Mouse (Mus musculus): Measurements from ENCODE around the gene Akap11. TPM values are rescaled to one million over a fixed set of nuclear protein-coding genes. Genes with fewer than 3 reads are reported as not detected.
"Not testable (repeated sequence)": the region's sequence is repeated elsewhere in the genome, so short reads cannot be mapped to it uniquely, and the experiment has no call there.

Gene Akap11
- polyA plus RNA-seq (2015; fragmentation: Nextera tagmentation; extraction: Ambion mirVana) = 32.1 and 38.2 TPM in 2 replicates

DNA sequence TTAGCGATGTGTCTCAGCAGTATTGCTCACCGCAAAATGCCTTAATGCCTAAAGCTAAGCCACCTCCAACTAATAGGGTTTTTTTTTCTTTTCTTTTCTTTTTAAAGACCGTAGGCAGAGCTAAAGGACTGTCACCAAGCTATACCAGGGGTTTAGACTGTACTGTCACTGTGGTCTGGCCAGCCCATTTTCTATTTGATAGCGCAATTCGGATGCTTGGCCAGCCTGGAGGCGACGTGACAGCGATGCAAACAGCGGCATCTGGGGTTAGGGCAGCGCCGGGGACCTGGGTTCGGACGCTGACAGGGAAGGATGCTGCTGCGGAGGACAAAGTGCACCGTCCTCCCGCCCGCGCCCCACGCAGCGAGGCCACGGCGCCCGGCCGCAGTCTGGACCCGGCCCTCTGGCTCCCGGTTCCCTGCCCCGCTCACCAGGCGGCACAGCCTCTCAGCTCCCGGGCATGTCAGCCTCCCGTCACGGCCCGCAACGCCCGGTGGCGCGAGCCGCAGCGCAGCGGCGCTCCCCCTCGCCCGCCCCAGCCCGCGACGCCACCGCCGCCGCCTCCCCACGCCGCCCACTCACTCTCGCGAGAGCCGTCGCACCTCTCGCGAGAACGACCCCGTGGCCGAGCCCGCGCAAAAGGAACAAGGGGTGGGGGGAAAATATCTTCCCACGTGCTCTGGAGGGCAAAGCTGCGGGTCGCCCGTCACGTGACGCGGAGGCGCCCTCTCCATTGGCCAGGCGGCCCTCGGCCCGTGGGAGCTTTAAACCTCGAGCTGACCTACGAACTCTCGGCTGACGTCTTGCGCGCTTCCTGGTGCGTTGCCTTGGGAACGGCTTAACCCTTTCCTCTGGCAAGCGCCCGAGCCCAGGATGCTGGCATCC is at the start of gene Akap11:
Gene Akap11 (minus strand): TSS at position 528 of the 885 bp plus-strand sequence.
- Histone ChIP-seq H3K4me3 (peak within 1 kb of the TSS; percentile 81), H3K9me3 (no peaks in the 10 kb centered on the region), H3K4me2 (peak within 1 kb of the TSS; percentile 74), H3K27me3 (no peaks in the 10 kb centered on the region), H3K4me1 (replicated peaks) (peaks cover 49% of the 10 kb centered on the region), H3K36me3 (no peaks in the 10 kb centered on the region), H3K27ac (replicated peaks) (peak within 1 kb of the TSS; percentile 98), H3K9ac (peak within 1 kb of the TSS; percentile 98)
- under 1% methylated on average over 82 of the region's 82 CpGs for WGBS
- peak; percentile 96 for ATAC-seq (ENCODE audit: low read depth)

DNA sequence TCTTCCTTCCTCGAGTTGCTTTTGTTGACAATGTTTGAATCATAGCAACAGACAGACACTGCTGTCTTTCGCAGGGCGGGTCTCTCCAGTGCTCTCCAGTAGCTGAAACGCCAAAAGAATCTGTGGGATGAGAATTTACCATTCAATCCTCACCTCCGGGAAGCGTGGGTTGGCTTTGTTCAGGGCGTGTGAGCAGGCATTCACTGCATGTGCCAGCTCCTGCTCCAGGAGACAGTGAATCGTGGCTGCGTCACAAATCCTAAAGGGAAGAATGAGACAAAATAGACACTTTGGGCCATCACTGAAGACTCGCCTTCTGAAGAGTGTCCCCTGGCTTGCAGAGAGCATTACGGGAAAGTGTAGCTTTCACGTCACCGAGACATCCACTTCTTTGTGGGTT is 47.6 kb upstream of the Akap11 start:
- Histone ChIP-seq H3K9me3 (no peaks in the 10 kb centered on the region), H3K4me1 (replicated peaks) (no peaks in the 10 kb centered on the region), H3K27ac (replicated peaks) (no peak overlapping the region), H3K4me2 (no peak overlapping the region), H3K4me3 (no peak overlapping the region), H3K9ac (no peak overlapping the region), H3K27me3 (no peaks in the 10 kb centered on the region), H3K36me3 (peaks cover 57% of the 10 kb centered on the region)
- 89% methylated on average over 13 of the region's 13 CpGs for WGBS
- ATAC-seq (ENCODE audit: low read depth) = no peak

DNA sequence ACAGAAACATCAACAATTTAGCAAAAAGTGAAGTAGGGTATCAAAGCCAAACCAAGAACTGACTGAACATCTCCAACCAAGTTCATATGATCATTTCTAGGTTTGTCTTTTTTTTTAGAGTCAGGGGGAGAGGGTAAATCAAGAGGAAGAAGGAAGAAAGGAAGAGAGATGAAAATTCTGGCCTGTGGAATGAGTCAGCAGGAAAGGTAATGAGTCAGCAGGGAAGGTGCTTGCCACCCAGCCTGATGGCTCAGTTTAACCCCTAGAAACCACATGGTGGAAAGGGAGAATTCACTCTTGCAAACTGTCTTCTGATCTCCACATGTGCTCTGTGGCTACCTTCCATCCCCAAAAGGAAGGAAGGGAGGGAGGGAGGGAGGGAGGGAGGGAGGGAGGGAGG is 46.6 kb upstream of the Akap11 start:
- H3K9me3 ChIP-seq = no peaks in the 10 kb centered on the region
- no peaks in the 10 kb centered on the region for H3K27me3 ChIP-seq
- H3K4me3 ChIP-seq = no peak overlapping the region
- no peak overlapping the region for H3K9ac ChIP-seq
- peaks cover 54% of the 10 kb centered on the region for H3K36me3 ChIP-seq
- no peaks in the 10 kb centered on the region for H3K4me1 ChIP-seq (replicated peaks)
- ATAC-seq (ENCODE audit: low read depth) = no peak
- H3K27ac ChIP-seq (replicated peaks) = no peak overlapping the region
- no peak overlapping the region for H3K4me2 ChIP-seq

DNA sequence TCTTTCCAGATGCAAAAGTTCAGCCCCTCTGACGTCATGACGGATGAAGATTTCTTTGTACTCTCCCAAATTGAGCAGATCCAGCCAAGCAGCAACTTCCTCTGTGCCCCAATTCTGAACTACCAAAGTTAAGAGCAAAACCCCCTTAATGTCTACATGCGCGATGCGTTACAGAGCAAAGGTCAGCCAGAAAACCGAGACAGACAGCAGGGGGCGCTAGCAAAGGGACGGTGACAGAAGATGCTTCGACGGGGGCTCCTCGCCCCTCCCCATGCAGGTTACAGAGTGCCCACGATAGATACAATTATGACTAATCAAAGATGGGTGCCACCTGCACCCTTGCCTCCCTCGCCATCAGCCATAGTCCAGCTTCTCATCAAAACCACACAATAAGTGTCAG is 39.3 kb upstream of the Akap11 start:
- no peak overlapping the region for H3K9ac ChIP-seq
- no peak overlapping the region for H3K27ac ChIP-seq (replicated peaks)
- no peak for ATAC-seq (ENCODE audit: low read depth)
- H3K4me1 ChIP-seq (replicated peaks) = no peaks in the 10 kb centered on the region
- peaks cover 43% of the 10 kb centered on the region for H3K36me3 ChIP-seq
- 79% methylated on average over 13 of the region's 13 CpGs for WGBS
- no peak overlapping the region for H3K4me2 ChIP-seq
- H3K4me3 ChIP-seq = no peak overlapping the region
- H3K27me3 ChIP-seq = no peaks in the 10 kb centered on the region
- H3K9me3 ChIP-seq = no peaks in the 10 kb centered on the region

DNA sequence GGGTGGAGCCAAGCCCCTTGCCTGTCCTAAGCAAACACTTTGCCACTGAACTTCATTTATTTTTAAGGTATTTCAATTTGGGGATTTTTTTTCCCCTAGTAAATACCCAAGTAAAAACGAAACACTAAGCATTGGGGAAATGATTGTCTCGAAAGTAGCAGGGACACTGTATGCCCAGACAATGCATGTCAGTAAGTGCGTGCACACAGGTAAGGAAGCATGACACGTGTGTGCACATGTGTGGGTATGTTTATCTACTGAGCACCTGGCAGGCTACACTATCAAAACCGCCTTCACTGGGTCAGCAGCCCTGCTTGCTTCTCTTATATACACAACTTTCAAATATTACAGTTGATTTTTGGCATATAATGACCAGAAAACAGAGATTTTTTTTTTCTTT is 31.8 kb upstream of the Akap11 start:
- Histone ChIP-seq H3K36me3 (peaks cover 28% of the 10 kb centered on the region), H3K27me3 (no peaks in the 10 kb centered on the region), H3K4me1 (replicated peaks) (0 out of 2 replicates have a peak, but pooled peaks cover 7% of the 10 kb centered on the region), H3K4me2 (no peak overlapping the region), H3K4me3 (no peak overlapping the region), H3K9me3 (no peaks in the 10 kb centered on the region), H3K27ac (replicated peaks) (no peak overlapping the region), H3K9ac (no peak overlapping the region)
- 91% methylated on average over 5 of the region's 5 CpGs for WGBS
- no peak for ATAC-seq (ENCODE audit: low read depth)

DNA sequence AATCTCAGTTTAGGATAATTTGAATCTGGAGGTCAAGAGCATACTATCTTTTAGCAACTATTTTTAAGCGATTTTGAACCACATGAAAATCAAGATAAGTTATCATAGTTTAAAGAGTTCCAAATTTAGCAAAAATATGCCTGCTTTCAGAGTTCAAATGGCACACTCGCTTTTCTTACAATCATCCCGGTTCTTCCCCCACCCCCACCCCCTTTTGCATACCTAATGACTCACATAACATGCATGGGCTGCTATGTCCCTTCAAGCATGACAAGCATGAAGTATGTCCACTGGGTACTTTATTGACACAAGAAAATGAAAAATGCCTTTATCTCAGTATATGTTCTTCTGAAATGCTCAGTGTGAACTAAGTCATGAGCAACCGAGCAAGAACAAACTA is 29.8 kb upstream of the Akap11 start:
- Histone ChIP-seq H3K9ac (no peak overlapping the region), H3K9me3 (no peaks in the 10 kb centered on the region), H3K27me3 (no peaks in the 10 kb centered on the region), H3K4me1 (replicated peaks) (0 out of 2 replicates have a peak, but pooled peaks cover 14% of the 10 kb centered on the region), H3K4me3 (no peak overlapping the region), H3K36me3 (peaks cover 18% of the 10 kb centered on the region; the same call in 1 of the 2 replicates), H3K4me2 (no peak overlapping the region), H3K27ac (replicated peaks) (no peak overlapping the region)
- 75% methylated on average over 4 of the region's 4 CpGs for WGBS
- no peak for ATAC-seq (ENCODE audit: low read depth)

DNA sequence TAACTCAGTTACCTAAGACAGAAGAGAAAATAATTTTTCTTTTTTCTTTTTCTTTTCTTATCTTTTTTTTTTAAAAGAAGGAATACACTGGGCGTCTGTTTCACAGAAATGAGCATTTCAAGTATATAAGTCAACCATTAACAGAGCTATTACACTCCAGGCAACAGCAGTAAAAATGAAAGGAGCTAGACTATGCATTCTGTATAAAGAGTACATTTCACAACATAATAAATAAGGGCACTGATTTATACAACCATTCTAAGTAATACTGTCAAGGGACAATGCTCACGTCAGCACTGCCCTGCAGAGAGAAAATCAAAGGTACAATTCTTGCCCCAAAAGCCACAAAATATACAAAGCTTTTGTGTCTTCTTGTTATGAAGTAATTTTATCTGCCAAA is 27.7 kb upstream of the Akap11 start:
- Histone ChIP-seq H3K27ac (replicated peaks) (no peak overlapping the region), H3K27me3 (no peaks in the 10 kb centered on the region), H3K9ac (no peak overlapping the region), H3K4me3 (no peak overlapping the region), H3K36me3 (peaks cover 15% of the 10 kb centered on the region; the same call in 1 of the 2 replicates), H3K4me1 (replicated peaks) (0 out of 2 replicates have a peak, but pooled peaks cover 14% of the 10 kb centered on the region), H3K9me3 (no peaks in the 10 kb centered on the region), H3K4me2 (no peak overlapping the region)
- no peak for ATAC-seq (ENCODE audit: low read depth)
- 28% methylated on average over 2 of the region's 2 CpGs for WGBS

DNA sequence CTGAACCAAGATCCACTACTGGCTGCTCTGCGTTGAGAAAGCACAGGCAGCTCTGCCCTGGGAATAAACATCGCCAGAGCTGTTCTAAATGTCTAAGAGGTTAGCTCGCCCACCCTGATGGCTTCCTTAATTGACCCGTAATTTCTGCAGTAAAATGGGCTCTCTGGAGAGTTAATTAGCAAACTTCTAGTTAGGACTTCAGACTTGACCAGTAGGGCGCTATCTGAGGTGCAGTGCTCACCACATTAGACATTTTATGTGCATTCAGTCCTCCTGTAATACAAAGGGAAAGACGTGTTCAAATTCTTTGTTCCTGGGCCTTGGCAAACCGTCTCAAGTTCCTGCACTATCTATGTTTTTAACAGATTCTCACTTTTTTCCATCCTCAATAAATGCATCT is 26.6 kb upstream of the Akap11 start:
- Histone ChIP-seq H3K9ac (no peak overlapping the region), H3K9me3 (no peaks in the 10 kb centered on the region), H3K4me3 (no peak overlapping the region), H3K4me2 (no peak overlapping the region), H3K27ac (replicated peaks) (no peak overlapping the region), H3K4me1 (replicated peaks) (0 out of 2 replicates have a peak, but pooled peaks cover 14% of the 10 kb centered on the region), H3K36me3 (peaks cover 15% of the 10 kb centered on the region), H3K27me3 (no peaks in the 10 kb centered on the region)
- 31% methylated on average over 7 of the region's 7 CpGs for whole genome bisulfite sequencing
- no peak for ATAC-seq (ENCODE audit: low read depth)

DNA sequence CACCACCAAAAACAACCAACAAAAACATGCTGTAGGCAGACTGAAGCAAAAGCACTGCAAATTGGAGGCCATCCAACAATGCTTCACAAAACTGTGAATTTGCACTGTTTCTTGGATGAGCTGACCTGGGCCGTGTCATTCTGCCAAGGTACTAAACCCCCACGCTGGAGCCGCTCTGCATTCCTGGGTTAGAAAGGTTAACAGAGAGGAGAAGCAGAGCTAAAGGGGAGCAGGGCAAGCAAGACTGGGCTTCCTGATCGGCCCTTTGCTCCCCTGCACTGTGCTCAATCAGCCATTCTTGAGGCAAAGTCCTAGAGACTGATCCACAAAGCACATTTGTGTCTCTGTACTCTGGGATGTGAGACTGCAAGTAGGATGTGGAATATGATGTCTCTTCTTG is 25.5 kb upstream of the Akap11 start:
- Histone ChIP-seq H3K4me1 (replicated peaks) (0 out of 2 replicates have a peak, but pooled peaks cover 14% of the 10 kb centered on the region), H3K9me3 (no peaks in the 10 kb centered on the region), H3K27ac (replicated peaks) (no peak overlapping the region), H3K4me2 (no peak overlapping the region), H3K27me3 (no peaks in the 10 kb centered on the region), H3K9ac (no peak overlapping the region), H3K36me3 (peaks cover 4% of the 10 kb centered on the region; the same call in 1 of the 2 replicates), H3K4me3 (no peak overlapping the region)
- WGBS = 86% methylated on average over 4 of the region's 4 CpGs
- no peak for ATAC-seq (ENCODE audit: low read depth)

DNA sequence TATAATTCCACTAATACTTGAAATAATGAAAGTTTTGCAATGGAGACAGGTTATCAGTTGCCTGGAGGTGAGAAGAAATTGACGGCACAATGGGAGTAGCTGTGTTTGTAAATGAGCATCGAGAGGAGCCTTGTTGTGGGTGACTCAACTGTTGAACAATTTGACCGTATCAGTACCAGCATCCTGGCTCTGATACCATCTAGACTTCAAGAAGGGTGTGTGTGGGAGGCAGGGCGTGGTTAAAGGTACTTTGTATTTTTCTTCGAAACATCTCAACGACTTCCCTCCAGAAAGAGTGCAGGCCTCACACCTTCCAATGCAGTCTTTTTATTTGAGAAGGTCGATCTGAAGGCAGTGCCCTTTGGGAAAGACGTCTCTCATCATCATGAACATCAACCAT is 22.4 kb upstream of the Akap11 start:
- H3K4me3 ChIP-seq = no peak overlapping the region
- no peak overlapping the region for H3K9ac ChIP-seq
- WGBS = 91% methylated on average over 8 of the region's 8 CpGs
- H3K4me1 ChIP-seq (replicated peaks) = 0 out of 2 replicates have a peak, but pooled peaks cover 10% of the 10 kb centered on the region
- H3K36me3 ChIP-seq = peaks cover 4% of the 10 kb centered on the region; the same call in 1 of the 2 replicates
- H3K27me3 ChIP-seq = no peaks in the 10 kb centered on the region
- no peak for ATAC-seq (ENCODE audit: low read depth)
- no peak overlapping the region for H3K4me2 ChIP-seq
- H3K27ac ChIP-seq (replicated peaks) = no peak overlapping the region
- H3K9me3 ChIP-seq = no peaks in the 10 kb centered on the region

DNA sequence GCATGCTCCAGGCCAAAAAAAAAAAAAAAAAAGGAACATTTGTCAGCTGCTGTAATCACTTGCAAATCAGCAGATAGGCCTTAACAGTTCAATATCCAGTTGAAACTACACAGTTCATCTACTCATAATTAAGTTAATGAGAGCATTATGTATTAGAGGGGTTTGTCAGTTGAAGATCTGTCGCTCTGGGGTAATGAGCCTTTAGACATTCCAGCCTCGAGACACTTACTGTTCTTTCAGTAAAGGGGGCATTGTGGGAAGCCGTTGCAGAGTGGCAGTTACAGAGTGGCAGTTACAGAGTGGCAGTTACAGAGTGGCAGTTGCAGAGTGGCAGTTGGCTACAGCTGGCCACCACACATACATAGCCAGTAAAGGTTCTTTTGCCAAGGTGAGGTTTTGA is 18.2 kb upstream of the Akap11 start:
- not testable (repeated sequence) for H3K9ac ChIP-seq; ATAC-seq (ENCODE audit: low read depth); H3K4me3 ChIP-seq; H3K36me3 ChIP-seq; H3K4me2 ChIP-seq; H3K27ac ChIP-seq (replicated peaks); H3K27me3 ChIP-seq; H3K9me3 ChIP-seq; H3K4me1 ChIP-seq (replicated peaks)
- 65% methylated on average over 3 of the region's 3 CpGs for WGBS

DNA sequence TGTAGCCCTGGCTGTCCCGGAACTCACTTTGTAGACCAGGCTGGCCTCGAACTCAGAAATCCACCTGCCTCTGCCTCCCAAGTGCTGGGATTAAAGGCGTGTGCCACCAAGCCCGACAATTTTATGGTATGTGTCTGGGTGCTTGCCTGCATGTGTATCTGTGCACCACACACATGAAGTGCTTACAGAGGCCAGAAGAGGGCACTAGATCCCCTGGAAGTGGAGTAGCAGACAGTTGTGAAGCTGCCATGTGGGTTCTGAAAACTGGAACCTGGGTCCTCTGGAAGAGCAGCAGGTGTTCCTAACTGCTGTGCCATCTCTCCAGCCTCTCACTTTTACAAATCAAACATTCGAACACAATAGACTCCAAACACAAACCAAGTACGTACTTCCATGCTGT is 17.1 kb upstream of the Akap11 start:
- H3K36me3 ChIP-seq = peaks cover 3% of the 10 kb centered on the region; the same call in 1 of the 2 replicates
- H3K27me3 ChIP-seq = no peaks in the 10 kb centered on the region
- H3K9ac ChIP-seq = no peak overlapping the region
- 95% methylated on average over 6 of the region's 6 CpGs for WGBS
- no peak overlapping the region for H3K27ac ChIP-seq (replicated peaks)
- no peaks in the 10 kb centered on the region for H3K4me1 ChIP-seq (replicated peaks)
- no peaks in the 10 kb centered on the region for H3K9me3 ChIP-seq
- H3K4me2 ChIP-seq = no peak overlapping the region
- no peak for ATAC-seq (ENCODE audit: low read depth)
- H3K4me3 ChIP-seq = no peak overlapping the region

Measured in neural tube, embryonic 13.5 days (tissue).